Mouse (Mus musculus): Measurements from ENCODE around the gene Tnfaip8l2. TPM values are rescaled to one million over a fixed set of nuclear protein-coding genes. Genes with fewer than 3 reads are reported as not detected.

Tnfaip8l2 gene
- 4.9 and 25.2 TPM in 2 replicates for polyA plus RNA-seq (2012; rRNA removed; ENCODE audit: low replicate concordance)

DNA sequence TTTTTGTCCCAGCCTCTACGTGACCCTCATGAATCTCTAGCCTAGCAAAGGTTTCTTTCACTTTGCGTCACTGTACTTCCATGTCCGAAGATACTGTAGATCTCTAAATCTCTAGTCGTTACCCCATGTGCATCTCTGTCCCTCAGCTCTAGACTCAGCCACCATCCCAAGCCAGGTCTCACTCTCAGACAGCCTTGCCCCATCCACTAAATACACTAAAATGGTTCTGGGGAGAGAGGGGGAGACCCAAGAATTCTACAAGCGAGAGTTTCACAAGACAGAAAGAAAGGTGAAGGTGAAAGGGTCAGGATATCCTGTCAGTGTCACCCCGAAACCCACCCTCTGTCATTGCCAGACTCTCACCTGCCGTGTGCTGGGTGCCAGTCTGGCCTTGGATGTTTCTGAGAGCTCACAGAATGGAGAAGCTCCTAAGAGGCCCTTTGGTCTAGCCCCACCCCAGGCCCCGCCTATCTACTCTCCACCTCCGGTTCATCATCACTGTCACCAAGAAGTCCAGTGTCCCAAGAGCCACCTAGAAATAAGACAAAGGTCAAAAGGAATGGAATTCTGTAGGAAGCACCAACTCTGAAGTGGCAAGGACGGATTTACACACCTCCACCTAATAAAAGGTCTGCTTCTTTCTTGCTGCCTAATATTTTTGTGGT lies at the start of gene Tnfaip8l2:
Tnfaip8l2 (minus strand) TSS at position 409 of the 665 bp plus-strand sequence.

GRCm38 (mm10) chr3:95159987-95160963 lies 18.1 kb upstream of the Tnfaip8l2 start, which contains the start of gene Sema6c:
Gene Sema6c (plus strand): TSS chr3:95160457.

GRCm38 (mm10) chr3:95133680-95134101 lies 8.5 kb downstream of the Tnfaip8l2 start, which contains the start of the genes Scnm1 and Lysmd1:
Gene Scnm1 (minus strand): TSS chr3:95134011.
Gene Lysmd1 (plus strand): TSS chr3:95134088.

DNA sequence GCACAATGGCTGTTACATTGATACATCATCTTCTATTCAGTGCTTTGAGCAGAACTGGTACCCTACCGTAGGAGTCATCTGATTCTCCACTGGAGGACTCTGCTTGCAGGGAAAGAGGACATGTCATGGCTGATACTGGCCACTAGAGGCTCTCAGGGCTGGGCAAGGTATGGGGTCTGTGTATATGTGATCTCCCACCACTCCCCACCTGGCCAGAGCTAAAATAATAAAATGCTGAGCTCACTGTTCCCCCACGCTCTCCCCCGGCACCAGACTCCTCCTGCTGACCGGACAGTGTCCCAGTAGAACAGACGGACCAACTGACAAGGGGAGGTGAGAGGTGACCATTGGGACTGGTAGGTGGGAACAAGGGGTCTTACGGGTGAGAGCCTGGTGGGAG lies 17.9 kb downstream of the Tnfaip8l2 start, which contains the start of gene Tmod4:
Tmod4 (plus strand) TSS at position 231 of the 400 bp plus-strand sequence.

DNA sequence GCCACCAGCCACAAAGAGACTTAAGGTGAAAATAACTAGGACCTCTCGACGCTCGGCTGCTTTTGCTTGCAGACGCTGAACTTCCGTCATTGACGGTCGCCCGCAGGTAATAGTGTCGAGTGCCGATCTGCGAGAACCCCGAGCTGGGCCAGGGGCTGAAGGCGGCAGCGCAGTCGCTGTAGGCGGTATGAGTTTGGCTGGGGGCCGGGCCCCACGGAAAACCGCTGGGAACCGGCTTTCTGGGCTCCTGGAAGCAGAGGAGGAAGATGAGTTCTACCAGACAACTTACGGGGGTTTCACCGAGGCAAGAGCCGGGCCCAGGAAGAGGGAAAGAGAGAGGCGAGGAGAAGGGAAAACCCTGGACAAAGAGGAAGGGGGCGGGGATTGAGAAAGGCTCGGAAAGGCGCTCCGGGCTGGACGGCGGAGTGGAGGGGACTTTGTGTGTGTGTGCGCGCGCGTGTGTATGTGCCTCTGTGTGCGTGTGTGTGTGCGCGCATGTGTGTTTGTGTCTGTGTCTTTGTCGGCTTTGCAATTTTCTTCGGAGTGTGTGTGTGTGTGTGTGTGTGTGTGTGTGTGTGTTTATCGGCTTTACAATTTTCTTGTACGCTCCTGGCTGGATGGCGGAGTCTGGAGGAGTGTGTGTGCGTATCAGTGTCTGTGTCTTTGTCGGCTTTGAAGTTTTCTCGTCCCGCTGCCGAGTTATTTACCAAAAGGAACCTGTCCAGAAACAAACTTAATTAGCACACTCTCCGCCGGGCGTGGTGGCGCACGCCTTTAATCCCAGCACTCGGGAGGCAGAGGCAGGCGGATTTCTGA lies 31.0 kb downstream of the Tnfaip8l2 start, which contains the start of gene Vps72:
Vps72 (plus strand) TSS at position 112 of the 816 bp plus-strand sequence.

GRCm38 (mm10) chr3:95106338-95107117 lies 35.6 kb downstream of the Tnfaip8l2 start, which contains the start of gene Pip5k1a:
Gene Pip5k1a (minus strand): TSS chr3:95106930.

Other genes starting within 250 kb of the Tnfaip8l2 start
- gene Selenbp1, start 209.3 kb downstream of the Tnfaip8l2 start, polyA plus RNA-seq (2012; rRNA removed; ENCODE audit: low replicate concordance): 67.4 and 71.6 TPM in 2 replicates
- gene Rfx5, start 188.3 kb downstream of the Tnfaip8l2 start, polyA plus RNA-seq (2012; rRNA removed; ENCODE audit: low replicate concordance): 2.6 and 6.6 TPM in 2 replicates
- 11.2 and 12.0 TPM in 2 replicates for gene Pi4kb, start 167.6 kb downstream of the Tnfaip8l2 start, polyA plus RNA-seq (2012; rRNA removed; ENCODE audit: low replicate concordance)
- 14.2 and 17.2 TPM in 2 replicates for gene Zfp687, start 126.9 kb downstream of the Tnfaip8l2 start, polyA plus RNA-seq (2012; rRNA removed; ENCODE audit: low replicate concordance)
- gene Psmd4, start 99.7 kb downstream of the Tnfaip8l2 start, polyA plus RNA-seq (2012; rRNA removed; ENCODE audit: low replicate concordance): 70.8 and 87.2 TPM in 2 replicates
- 9.6 and 12.5 TPM in 2 replicates for gene Pip5k1a, start 35.4 kb downstream of the Tnfaip8l2 start, polyA plus RNA-seq (2012; rRNA removed; ENCODE audit: low replicate concordance)
- 57.0 and 58.5 TPM in 2 replicates for gene Vps72, start 31.3 kb downstream of the Tnfaip8l2 start, polyA plus RNA-seq (2012; rRNA removed; ENCODE audit: low replicate concordance)
- 0.53 and 1.1 TPM in 2 replicates for gene Tmod4, start 17.9 kb downstream of the Tnfaip8l2 start, polyA plus RNA-seq (2012; rRNA removed; ENCODE audit: low replicate concordance)
- gene Scnm1, start 8.3 kb downstream of the Tnfaip8l2 start, polyA plus RNA-seq (2012; rRNA removed; ENCODE audit: low replicate concordance): 18.5 and 29.5 TPM in 2 replicates
- 2.8 and 6.1 TPM in 2 replicates for gene Lysmd1, start 8.3 kb downstream of the Tnfaip8l2 start, polyA plus RNA-seq (2012; rRNA removed; ENCODE audit: low replicate concordance)
- gene Sema6c, start 18.1 kb upstream of the Tnfaip8l2 start, polyA plus RNA-seq (2012; rRNA removed; ENCODE audit: low replicate concordance): 3.7 and 5.7 TPM in 2 replicates
- 2.7 and 3.5 TPM in 2 replicates for gene Gabpb2, start 75.6 kb upstream of the Tnfaip8l2 start, polyA plus RNA-seq (2012; rRNA removed; ENCODE audit: low replicate concordance)
- gene Cdc42se1, start 86.4 kb upstream of the Tnfaip8l2 start, polyA plus RNA-seq (2012; rRNA removed; ENCODE audit: low replicate concordance): 49.3 and 60.2 TPM in 2 replicates
- 16.1 and 25.0 TPM in 2 replicates for gene Mllt11, start 89.8 kb upstream of the Tnfaip8l2 start, polyA plus RNA-seq (2012; rRNA removed; ENCODE audit: low replicate concordance)
- gene Gm128, start 99.2 kb upstream of the Tnfaip8l2 start, polyA plus RNA-seq (2012; rRNA removed; ENCODE audit: low replicate concordance): 0.14 and 0.21 TPM in 2 replicates
- gene Bnipl, start 108.8 kb upstream of the Tnfaip8l2 start, polyA plus RNA-seq (2012; rRNA removed; ENCODE audit: low replicate concordance): 0.19 and 0.68 TPM in 2 replicates
- gene Mindy1, start 139.0 kb upstream of the Tnfaip8l2 start, polyA plus RNA-seq (2012; rRNA removed; ENCODE audit: low replicate concordance): 64.0 and 83.7 TPM in 2 replicates
- 5.3 and 8.0 TPM in 2 replicates for gene Prune1, start 139.7 kb upstream of the Tnfaip8l2 start, polyA plus RNA-seq (2012; rRNA removed; ENCODE audit: low replicate concordance)
- gene Anxa9, start 164.8 kb upstream of the Tnfaip8l2 start, polyA plus RNA-seq (2012; rRNA removed; ENCODE audit: low replicate concordance): 0.54 and 0.81 TPM in 2 replicates
- 39.3 and 45.5 TPM in 2 replicates for gene Cers2, start 172.4 kb upstream of the Tnfaip8l2 start, polyA plus RNA-seq (2012; rRNA removed; ENCODE audit: low replicate concordance)
- gene Setdb1, start 214.8 kb upstream of the Tnfaip8l2 start, polyA plus RNA-seq (2012; rRNA removed; ENCODE audit: low replicate concordance): 3.6 and 4.9 TPM in 2 replicates

Measured in duodenum, adult 2 months (tissue).